Mouse (Mus musculus) liver, embryonic 16.5 days (tissue): ENCODE measurements at regions not wholly inside any gene's neighbourhood (a gene's known extent, or its start where the extent isn't known, plus 50 kb on each side); places are given as distances from the start of the nearest gene placed in this dataset.

ENCODE experiments used
- ATAC-seq: fragments of 200-750 bp; cut with Nextera tagmentation; 2 replicates; pipeline ENCODE4 v1.8.0; 2017; ENCODE audit warnings: low read depth, mild to moderate bottlenecking, moderate number of reproducible peaks, moderate library complexity
- H3K27ac ChIP-seq: fragments of 300-500 bp; sonication (generic); 2 replicates; pipeline ENCODE4 v1.5.1; 2014; ENCODE audit warnings: mild to moderate bottlenecking, low read length
- H3K27me3 ChIP-seq: fragments of 300-500 bp; sonication (generic); 2 replicates; pipeline ENCODE4 v1.6.1; 2014; ENCODE audit warnings: low read depth, low read length, mixed read lengths; ENCODE audit not compliant: control insufficient read depth, insufficient read depth
- H3K36me3 ChIP-seq: fragments of 300-500 bp; sonication (generic); 2 replicates; pipeline ENCODE4 v1.6.1; 2014; ENCODE audit warnings: mild to moderate bottlenecking; ENCODE audit not compliant: control insufficient read depth, insufficient read depth
- H3K4me1 ChIP-seq: fragments of 300-500 bp; sonication (generic); 2 replicates; pipeline ENCODE4 v1.6.1; 2014; ENCODE audit warnings: low read depth, low read length, mixed read lengths; ENCODE audit not compliant: control insufficient read depth
- H3K4me2 ChIP-seq: fragments of 300-500 bp; sonication (generic); 2 replicates; pipeline ENCODE4 v1.6.1; 2014; ENCODE audit warnings: low read depth, low read length, mixed read lengths
- H3K4me3 ChIP-seq: fragments of 300-500 bp; sonication (generic); 2 replicates; pipeline ENCODE4 v1.5.1; 2014; ENCODE audit warnings: low read depth, mild to moderate bottlenecking, low read length
- H3K9ac ChIP-seq: fragments of 300-500 bp; sonication (generic); 2 replicates; pipeline ENCODE4 v1.6.1; 2014; ENCODE audit warnings: low read depth, low read length
- H3K9me3 ChIP-seq: fragments of 300-500 bp; sonication (generic); replicated peaks from 2 replicates; pipeline ENCODE4 v1.6.1; 2016; ENCODE audit warnings: low read length; ENCODE audit not compliant: control insufficient read depth
- WGBS: fragments of 180-500 bp; shearing (Covaris S2); extraction: QIAGEN DNeasy Blood & Tissue Kit; methylation state at CpG from one replicate; pipeline ENCODE4 v1.1.7; 2014; ENCODE audit not compliant: insufficient replicate concordance; 5-methylcytosine and 5-hydroxymethylcytosine counted together

DNA sequence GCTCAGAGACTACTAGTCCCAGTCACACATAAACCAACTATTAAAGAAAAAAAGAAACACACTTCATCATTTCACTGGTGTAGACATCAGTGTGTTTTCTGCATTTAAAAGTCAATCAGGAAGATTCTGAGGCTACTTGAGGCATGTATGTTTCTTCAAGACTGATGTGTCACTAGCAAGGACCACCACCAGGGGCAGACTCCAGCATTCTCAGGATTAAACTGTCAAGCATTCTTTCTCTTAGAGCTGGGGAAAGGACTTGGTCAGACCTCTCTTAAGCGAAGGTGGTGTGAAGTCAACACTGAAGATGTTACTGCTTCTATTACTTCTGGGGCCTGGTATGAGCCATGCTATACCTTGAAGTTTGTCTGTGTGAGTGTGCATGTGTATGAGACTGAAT lies 114.1 kb upstream of the Try4 start:
- Histone ChIP-seq H3K4me1 (no peaks in the 10 kb centered on the region), H3K9me3 (no peaks in the 10 kb centered on the region), H3K4me3 (no peak overlapping the region), H3K27ac (no peak overlapping the region), H3K36me3 (no peaks in the 10 kb centered on the region), H3K27me3 (no peaks in the 10 kb centered on the region), H3K4me2 (no peak overlapping the region), H3K9ac (no peak overlapping the region)
- 63% methylated on average over 1 of the region's 1 CpGs for WGBS
- ATAC-seq: no peak

DNA sequence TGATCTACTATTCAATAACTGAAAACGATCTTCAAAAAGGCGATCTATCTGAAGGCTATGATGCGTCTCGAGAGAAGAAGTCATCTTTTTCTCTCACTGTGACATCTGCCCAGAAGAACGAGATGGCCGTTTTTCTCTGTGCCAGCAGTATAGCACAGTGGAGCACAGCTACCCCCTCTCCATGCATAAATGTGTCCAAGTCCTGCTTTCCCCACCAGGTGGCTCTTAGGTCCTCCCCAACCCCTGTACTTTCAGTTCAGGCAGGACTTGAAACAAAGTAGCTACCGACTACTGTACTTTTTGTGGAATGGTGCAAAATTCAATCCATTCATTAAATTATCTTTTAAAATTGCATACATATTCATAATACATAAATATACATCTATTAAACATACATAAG lies 123.2 kb upstream of the Try4 start:
- Histone ChIP-seq H3K36me3 (no peaks in the 10 kb centered on the region), H3K9ac (no peak overlapping the region), H3K4me3 (no peak overlapping the region), H3K27ac (no peak overlapping the region), H3K27me3 (no peaks in the 10 kb centered on the region), H3K4me2 (no peak overlapping the region), H3K9me3 (no peaks in the 10 kb centered on the region), H3K4me1 (peaks cover 5% of the 10 kb centered on the region)
- WGBS: 62% methylated on average over 7 of the region's 7 CpGs
- no peak for ATAC-seq

DNA sequence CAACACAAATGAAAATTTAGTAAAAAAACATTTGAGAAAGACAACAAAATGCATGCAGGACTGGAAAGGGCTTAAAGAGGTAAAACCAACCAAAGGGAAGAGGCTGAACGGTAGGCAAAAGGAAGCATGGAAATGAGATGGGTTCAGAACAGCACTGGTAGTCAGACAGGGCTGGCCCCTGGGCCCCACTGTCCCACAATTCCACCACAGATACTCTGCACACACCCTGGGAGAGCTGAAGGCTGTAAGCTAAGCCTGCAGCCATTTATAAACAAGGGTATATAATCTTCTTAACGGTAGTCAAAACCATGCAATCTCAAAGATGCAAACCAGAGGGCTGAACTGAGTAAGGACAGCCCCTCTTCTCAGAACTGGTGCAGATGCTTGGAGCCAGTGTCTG lies 124.0 kb upstream of the Try4 start:
- H3K36me3 ChIP-seq: no peaks in the 10 kb centered on the region
- peaks cover 5% of the 10 kb centered on the region for H3K4me1 ChIP-seq
- ATAC-seq: peak; percentile 60
- no peaks in the 10 kb centered on the region for H3K27me3 ChIP-seq
- H3K4me2 ChIP-seq: no peak overlapping the region
- H3K4me3 ChIP-seq: no peak overlapping the region
- H3K27ac ChIP-seq: peak overlapping the region; percentile 10; the same call in 1 of the 2 replicates
- 54% methylated on average over 2 of the region's 2 CpGs for WGBS
- H3K9me3 ChIP-seq: no peaks in the 10 kb centered on the region
- H3K9ac ChIP-seq: no peak overlapping the region

DNA sequence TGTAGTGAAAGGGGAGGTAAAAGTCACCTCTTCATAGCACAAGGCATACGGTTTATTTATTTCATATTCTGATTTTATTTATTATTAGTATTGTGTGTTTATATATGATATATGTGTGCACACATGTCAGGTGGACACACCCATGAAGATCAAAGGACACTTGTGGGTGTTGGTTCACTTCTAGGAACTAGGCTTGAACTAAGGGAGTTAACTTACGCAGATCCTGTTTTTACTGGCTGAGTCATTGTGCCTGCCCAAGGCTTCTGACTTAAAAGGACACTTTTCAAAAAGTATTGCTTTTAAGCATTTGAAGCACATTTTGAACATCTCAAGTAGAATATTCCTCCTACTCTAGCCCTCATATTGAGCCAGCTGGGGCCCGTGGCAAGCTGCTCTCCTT lies 124.9 kb upstream of the Try4 start:
- Histone ChIP-seq H3K36me3 (no peaks in the 10 kb centered on the region), H3K27me3 (no peaks in the 10 kb centered on the region), H3K9me3 (no peaks in the 10 kb centered on the region), H3K27ac (no peak overlapping the region), H3K9ac (no peak overlapping the region), H3K4me2 (no peak overlapping the region; the same call in 1 of the 2 replicates), H3K4me3 (no peak overlapping the region), H3K4me1 (peaks cover 5% of the 10 kb centered on the region)
- 52% methylated on average over 3 of the region's 3 CpGs for WGBS
- ATAC-seq: peak; percentile 88

DNA sequence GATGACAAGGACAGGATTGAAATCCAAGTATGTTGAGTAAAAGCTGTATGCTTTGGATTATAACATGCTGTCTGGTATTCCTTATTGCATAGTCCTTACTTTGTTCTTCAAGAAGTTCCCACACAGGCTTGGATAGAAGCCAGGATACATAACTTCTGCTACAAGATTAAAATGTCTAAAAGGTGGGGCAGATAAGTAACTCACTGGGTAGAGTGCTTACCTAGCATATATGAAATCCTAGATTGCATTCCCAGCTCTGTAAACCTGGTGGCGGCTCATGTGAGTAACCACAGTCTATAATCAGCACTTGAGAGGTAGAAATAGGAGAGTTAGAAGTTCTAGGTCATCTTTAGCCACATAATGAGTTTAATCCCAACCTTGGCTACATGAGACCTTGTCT lies 126.0 kb upstream of the Try4 start:
- Histone ChIP-seq H3K4me3 (no peak overlapping the region), H3K27me3 (no peaks in the 10 kb centered on the region), H3K4me1 (peaks cover 5% of the 10 kb centered on the region), H3K27ac (no peak overlapping the region), H3K36me3 (no peaks in the 10 kb centered on the region), H3K4me2 (no peak overlapping the region), H3K9ac (no peak overlapping the region), H3K9me3 (no peaks in the 10 kb centered on the region)
- no peak; the same call in 1 of the 2 replicates for ATAC-seq
- 51% methylated on average over 1 of the region's 1 CpGs for WGBS

DNA sequence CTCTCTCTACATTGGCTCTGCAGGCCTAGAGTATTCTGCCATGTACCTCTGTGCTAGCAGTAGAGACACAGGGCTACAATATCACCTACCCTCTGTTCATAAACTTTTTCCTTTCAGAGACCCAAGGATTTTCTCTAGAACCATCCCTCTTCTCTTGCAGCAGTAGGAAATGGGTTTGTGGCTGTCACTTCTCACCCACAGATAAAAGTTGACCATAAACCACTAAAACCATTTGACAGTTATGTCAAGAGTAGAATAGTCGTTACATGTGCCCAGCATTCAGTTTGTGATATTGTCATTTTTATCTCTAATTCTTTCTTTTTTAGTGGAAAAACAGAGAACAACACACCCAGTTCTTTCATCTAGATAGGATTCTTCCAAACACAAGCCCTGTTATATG lies 128.2 kb upstream of the 2210010C04Rik start:
- no peaks in the 10 kb centered on the region for H3K9me3 ChIP-seq
- H3K4me3 ChIP-seq: no peak overlapping the region
- H3K4me2 ChIP-seq: no peak overlapping the region
- WGBS: 4% methylated on average over 1 of the region's 1 CpGs
- H3K9ac ChIP-seq: no peak overlapping the region
- no peak overlapping the region for H3K27ac ChIP-seq
- H3K27me3 ChIP-seq: no peaks in the 10 kb centered on the region
- no peaks in the 10 kb centered on the region for H3K36me3 ChIP-seq
- no peak for ATAC-seq
- no peaks in the 10 kb centered on the region for H3K4me1 ChIP-seq

DNA sequence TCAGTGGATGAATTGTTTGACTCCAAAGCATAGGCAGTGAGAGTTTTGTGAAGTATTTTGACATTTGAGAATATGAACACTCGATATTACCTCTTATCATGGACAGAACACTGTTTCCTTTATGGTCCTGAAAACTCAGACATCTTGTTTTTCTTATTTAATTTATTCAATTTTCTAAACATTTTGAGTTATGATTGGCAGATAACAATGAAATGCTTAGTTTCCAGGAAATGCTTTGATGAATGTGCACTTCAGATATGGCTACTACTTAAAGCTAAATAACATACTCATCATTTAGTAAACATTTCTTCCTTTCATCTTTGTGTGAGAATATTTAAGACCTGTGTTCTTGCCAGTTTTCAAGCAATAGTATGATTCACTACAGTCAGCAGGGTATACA lies 126.4 kb upstream of the 2210010C04Rik start:
- no peak for ATAC-seq
- 9% methylated on average over 1 of the region's 1 CpGs for WGBS
- no peak overlapping the region for H3K4me3 ChIP-seq

DNA sequence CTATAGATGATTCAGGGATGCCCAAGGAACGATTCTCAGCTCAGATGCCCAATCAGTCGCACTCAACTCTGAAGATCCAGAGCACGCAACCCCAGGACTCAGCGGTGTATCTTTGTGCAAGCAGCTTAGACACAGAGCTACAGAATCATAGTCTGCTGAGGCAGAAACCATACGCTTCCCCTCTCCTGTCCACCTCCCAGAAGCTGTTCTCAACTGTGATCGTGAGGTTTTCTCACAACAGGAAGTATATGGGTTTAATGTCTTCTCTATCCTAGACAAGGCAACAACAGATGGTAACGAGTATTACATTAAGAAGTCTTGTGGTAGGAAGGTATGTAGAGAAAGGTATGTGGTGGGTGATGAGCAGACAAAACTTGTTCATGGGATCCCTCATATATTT lies 116.8 kb upstream of the 2210010C04Rik start:
- no peaks in the 10 kb centered on the region for H3K27me3 ChIP-seq
- H3K4me2 ChIP-seq: no peak overlapping the region
- no peak overlapping the region for H3K9ac ChIP-seq
- H3K4me3 ChIP-seq: no peak overlapping the region
- H3K4me1 ChIP-seq: no peaks in the 10 kb centered on the region
- WGBS: 59% methylated on average over 7 of the region's 7 CpGs
- no peaks in the 10 kb centered on the region for H3K9me3 ChIP-seq
- no peak for ATAC-seq
- no peak overlapping the region for H3K27ac ChIP-seq
- H3K36me3 ChIP-seq: no peaks in the 10 kb centered on the region

More for the DNA sequence above, 126.4 kb upstream of the 2210010C04Rik start:
- no peaks in the 10 kb centered on the region for H3K36me3 ChIP-seq
- H3K4me2 ChIP-seq: no peak overlapping the region
- no peaks in the 10 kb centered on the region for H3K27me3 ChIP-seq
- H3K4me1 ChIP-seq: no peaks in the 10 kb centered on the region
- H3K9ac ChIP-seq: no peak overlapping the region
- no peaks in the 10 kb centered on the region for H3K9me3 ChIP-seq
- no peak overlapping the region for H3K27ac ChIP-seq

DNA sequence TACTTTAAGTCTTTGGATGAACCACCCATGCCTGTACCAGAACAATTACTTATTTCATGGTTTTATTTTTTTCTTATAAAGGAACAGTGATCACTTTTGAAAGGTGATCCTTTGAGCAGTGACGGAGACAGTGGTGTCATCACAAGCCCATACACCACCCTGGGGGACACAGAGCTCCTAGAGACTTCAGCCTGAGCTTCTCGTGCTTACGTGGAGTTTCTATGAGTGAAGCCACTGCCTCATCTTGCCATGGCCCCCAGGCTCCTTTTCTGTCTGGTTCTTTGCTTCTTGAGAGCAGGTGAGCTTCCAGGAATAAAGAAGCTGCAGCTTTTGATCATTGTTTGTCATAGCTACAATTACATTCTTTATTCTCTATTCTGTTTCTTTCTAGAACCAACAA lies 116.2 kb upstream of the 2210010C04Rik start:
- WGBS: 68% methylated on average over 3 of the region's 3 CpGs
- Histone ChIP-seq H3K27ac (no peak overlapping the region), H3K4me2 (no peak overlapping the region), H3K9me3 (no peaks in the 10 kb centered on the region), H3K4me3 (no peak overlapping the region), H3K9ac (no peak overlapping the region), H3K27me3 (no peaks in the 10 kb centered on the region), H3K36me3 (no peaks in the 10 kb centered on the region), H3K4me1 (no peaks in the 10 kb centered on the region)
- no peak for ATAC-seq

DNA sequence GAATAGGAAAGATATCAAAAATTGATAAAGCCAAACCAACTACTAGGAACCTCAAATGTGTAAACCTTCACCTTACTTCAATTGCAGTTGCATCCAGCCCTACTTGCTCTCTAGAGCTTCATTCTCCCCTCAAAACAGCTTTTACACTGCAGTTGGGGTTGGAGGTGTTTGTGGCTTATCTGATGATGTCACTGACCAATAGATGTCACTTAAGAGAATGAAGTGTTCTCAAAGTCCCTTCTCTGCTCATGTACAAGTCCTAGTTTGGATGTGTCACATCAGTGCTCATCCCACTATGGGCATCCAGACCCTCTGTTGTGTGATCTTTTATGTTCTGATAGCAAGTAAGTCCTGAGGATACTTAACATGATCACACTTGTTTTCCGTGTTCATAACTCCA lies 105.6 kb upstream of the 2210010C04Rik start:
- no peaks in the 10 kb centered on the region for H3K36me3 ChIP-seq

More for the DNA sequence above, 105.6 kb upstream of the 2210010C04Rik start:
- no peaks in the 10 kb centered on the region for H3K4me1 ChIP-seq
- 64% methylated on average over 1 of the region's 1 CpGs for WGBS
- no peak overlapping the region for H3K27ac ChIP-seq
- ATAC-seq: no peak
- H3K27me3 ChIP-seq: no peaks in the 10 kb centered on the region
- no peaks in the 10 kb centered on the region for H3K9me3 ChIP-seq
- H3K4me3 ChIP-seq: no peak overlapping the region
- H3K4me2 ChIP-seq: no peak overlapping the region
- no peak overlapping the region for H3K9ac ChIP-seq
